Mouse (Mus musculus): ENCODE results near the gene Cdc37l1.

The Cdc37l1 gene

GRCm38 (mm10) chr19:29049401-29050075 is 59.4 kb downstream of the Cdc37l1 start:
- DNase-seq = no peak

GRCm38 (mm10) chr19:29050186-29050980 is 60.2 kb downstream of the Cdc37l1 start:
- DNase-seq = no peak

GRCm38 (mm10) chr19:29052786-29053185 is 62.6 kb downstream of the Cdc37l1 start:
- DNase-seq = no peak

GRCm38 (mm10) chr19:29054594-29054993 is 64.4 kb downstream of the Cdc37l1 start:
- no peak for DNase-seq

GRCm38 (mm10) chr19:29055469-29055868 is 65.3 kb downstream of the Cdc37l1 start:
- no peak for DNase-seq

GRCm38 (mm10) chr19:29058741-29059140 is 68.6 kb downstream of the Cdc37l1 start:
- DNase-seq = no peak

- no peak for DNase-seq
These were observed 69.5 kb downstream of the Cdc37l1 start for GRCm38 (mm10) chr19:29059688-29060087.

- DNase-seq = no peak
These were observed 70.1 kb downstream of the Cdc37l1 start for GRCm38 (mm10) chr19:29060299-29060698.

- DNase-seq = no peak
These were observed 72.9 kb downstream of the Cdc37l1 start for GRCm38 (mm10) chr19:29063009-29063408.

- DNase-seq = peak; percentile 97
These were observed 73.6 kb downstream of the Cdc37l1 start for GRCm38 (mm10) chr19:29063577-29064363.

GRCm38 (mm10) chr19:29064451-29065102 is 74.4 kb downstream of the Cdc37l1 start:
- DNase-seq = peak; percentile 35

- DNase-seq = peak; percentile 95
These were observed 76.9 kb downstream of the Cdc37l1 start for GRCm38 (mm10) chr19:29066981-29067471.

- no peak for DNase-seq
These were observed 79.0 kb downstream of the Cdc37l1 start for GRCm38 (mm10) chr19:29069195-29069594.

GRCm38 (mm10) chr19:29074802-29075201 is 84.7 kb downstream of the Cdc37l1 start:
- DNase-seq = peak; percentile 44

Data from kidney, adult 9 months (tissue).